Mouse (Mus musculus) bone marrow macrophage, adult 2 months (primary cell): ENCODE data around the gene Leap2. TPM values are rescaled to one million over a fixed set of nuclear protein-coding genes. Genes with fewer than 3 reads are reported as not detected.
"Not testable (repeated sequence)": the region's sequence is repeated elsewhere in the genome, so short reads cannot be mapped to it uniquely, and the experiment has no call there.

Experiments used
- H3K27ac ChIP-seq: 2 replicates; pipeline ENCODE4 v1.5.1; 2012; ENCODE audit warnings: low read depth, low read length; ENCODE audit not compliant: insufficient read depth
- H3K4me1 ChIP-seq: 2 replicates; pipeline ENCODE4 v1.6.1; 2012; ENCODE audit warnings: low read length; ENCODE audit not compliant: control insufficient read depth, insufficient read depth
- H3K4me3 ChIP-seq: 2 replicates; pipeline ENCODE4 v1.5.1; 2012; ENCODE audit warnings: mild to moderate bottlenecking, low read length, moderate library complexity; ENCODE audit not compliant: insufficient read depth
- CTCF ChIP-seq: IDR thresholded peaks from 2 replicates; pipeline ENCODE4 v1.5.1; 2012; ENCODE audit warnings: low read depth, mild to moderate bottlenecking, low read length, moderate library complexity
- POLR2A ChIP-seq: IDR thresholded peaks from 2 replicates; pipeline ENCODE4 v1.6.1; 2012; ENCODE audit warnings: mild to moderate bottlenecking, low read depth, low read length, borderline replicate concordance
- polyA plus RNA-seq: library from polyadenylated mRNA; stranded (reverse); fragments of >200 nt; gene quantifications from 2 replicates; pipeline ENCODE4 v1.2.4, GENCODE M21; 2012; ENCODE audit not compliant: missing spikeins, insufficient read depth, insufficient read length

The Leap2 gene
- polyA plus RNA-seq, 1 experiment: not detected

DNA sequence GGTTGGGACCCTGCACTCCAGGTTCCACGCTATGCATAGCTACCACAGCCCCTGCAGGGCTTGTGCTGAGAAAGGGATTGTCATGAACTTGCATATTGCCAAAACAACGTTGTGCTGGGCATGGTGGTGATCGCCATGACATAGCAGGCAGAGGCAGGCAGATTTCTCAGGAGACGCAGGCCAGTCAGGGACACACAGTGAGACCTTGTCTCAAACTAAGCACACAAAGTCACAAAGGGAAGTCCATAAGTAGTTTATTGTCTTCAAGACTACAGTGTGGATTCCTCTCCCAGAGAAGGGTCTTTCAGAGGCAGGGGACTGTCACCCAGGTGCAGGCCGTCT is 5.7 kb upstream of the Leap2 start:
- no peak for TF ChIP-seq CTCF
- TF ChIP-seq POLR2A: no peak
- peaks cover 13% of the 10 kb centered on the region for H3K4me1 ChIP-seq
- no peak overlapping the region for H3K27ac ChIP-seq
- no peak overlapping the region for H3K4me3 ChIP-seq

DNA sequence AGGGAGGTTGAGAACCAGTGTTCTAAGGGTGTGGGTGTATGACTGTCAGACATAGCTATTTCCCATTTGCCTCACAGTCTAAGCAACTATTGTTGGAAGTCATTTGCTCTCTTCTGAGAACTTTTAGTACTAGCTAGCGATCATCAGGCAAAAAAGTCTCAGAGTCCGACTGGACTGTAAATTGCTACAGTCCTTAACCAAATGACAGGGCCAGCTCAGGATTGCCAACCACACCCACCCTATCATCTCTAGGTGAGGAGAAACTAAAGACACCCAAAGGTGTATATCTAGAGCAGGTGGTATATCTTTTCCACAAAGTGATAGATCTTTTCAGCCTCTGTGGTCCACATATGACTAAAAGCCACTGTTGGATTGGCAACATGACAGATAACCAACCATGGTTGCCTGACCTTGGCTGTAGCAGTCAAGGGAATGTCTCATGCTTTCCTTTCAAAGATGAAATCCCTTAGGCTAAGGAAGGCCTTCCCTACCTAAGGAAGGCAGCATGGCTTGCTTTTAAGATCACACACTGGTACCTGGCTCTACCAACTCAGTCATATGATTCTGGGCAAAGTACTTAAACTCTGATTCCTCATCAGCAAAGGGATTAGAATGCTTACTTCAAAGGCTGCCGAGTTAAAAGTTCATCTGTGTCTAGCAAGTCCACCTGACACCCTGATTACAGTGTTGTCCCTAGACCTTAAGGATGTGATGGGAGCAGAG is 5.2 kb upstream of the Leap2 start:
- no peak for TF ChIP-seq POLR2A
- no peak for TF ChIP-seq CTCF
- H3K27ac ChIP-seq: no peak overlapping the region
- no peak overlapping the region for H3K4me3 ChIP-seq
- peaks cover 9% of the 10 kb centered on the region for H3K4me1 ChIP-seq

DNA sequence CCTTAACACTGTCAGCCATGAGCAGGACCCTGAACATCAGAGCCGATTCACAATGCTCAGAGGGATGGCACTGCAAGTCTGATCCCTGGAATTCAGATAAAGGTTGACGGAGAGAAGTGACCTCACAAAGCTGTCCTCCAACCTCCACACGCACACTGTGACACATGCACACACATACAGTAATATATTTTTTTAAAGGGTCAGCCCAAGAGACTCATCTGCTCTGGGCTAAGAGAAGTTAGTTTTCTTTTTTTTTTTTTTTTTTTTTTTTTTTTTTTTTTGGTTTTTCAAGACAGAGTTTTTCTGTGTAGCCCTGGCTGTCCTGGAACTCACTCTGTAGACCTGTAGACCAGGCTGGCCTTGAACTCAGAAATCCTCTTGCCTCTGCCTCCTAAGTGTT is 3.9 kb upstream of the Leap2 start:
- not testable (repeated sequence) for H3K4me3 ChIP-seq, H3K27ac ChIP-seq, H3K4me1 ChIP-seq

DNA sequence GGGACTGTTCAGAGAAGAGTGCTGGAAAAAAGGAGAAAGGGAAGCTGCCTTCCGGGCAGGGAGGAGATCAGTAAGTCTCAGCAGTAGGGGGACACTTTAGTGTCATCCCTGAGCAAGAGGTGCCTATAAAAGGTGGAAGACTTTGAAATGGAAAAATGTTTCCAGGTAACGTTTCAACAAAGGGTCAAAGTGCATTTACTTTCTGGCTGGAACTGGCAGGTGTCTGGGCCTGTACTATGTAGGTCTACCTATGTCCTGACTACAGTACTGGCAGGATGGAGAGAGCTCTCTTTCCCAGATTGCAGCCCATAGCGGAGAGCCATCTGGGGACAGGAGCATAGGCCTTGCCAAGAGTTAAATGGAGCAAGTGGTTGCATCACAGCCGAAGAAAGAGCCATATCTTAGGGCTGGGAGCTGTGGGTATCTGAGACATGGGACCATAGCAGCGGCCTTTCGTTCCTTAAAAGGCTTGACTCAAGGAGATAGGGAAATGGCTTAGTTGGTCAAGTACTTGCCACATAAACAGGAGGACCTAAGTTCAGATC is 2.8 kb upstream of the Leap2 start:
- no peak overlapping the region for H3K27ac ChIP-seq
- no peak overlapping the region for H3K4me3 ChIP-seq
- TF ChIP-seq CTCF (no peak), POLR2A (no peak)
- H3K4me1 ChIP-seq: peaks cover 4% of the 10 kb centered on the region

DNA sequence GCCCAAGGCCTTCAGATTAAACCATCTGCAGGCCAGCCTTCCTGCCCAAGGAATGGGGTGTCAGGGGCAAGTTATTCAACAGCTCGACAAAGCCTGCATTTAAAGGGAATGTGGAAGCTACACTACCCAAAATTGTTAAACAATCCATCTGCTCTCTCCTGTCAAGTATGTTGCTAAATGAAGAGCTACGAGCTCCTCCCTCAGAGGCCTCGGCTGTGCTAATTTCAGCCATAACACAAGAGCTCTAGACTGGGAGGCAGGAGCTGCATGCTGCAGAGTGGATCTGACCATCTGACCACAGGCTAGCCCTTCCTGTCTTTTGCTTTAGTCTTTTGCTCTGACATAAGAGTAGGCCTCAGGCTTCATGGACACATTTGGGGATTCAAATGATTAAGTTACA is 2.3 kb upstream of the Leap2 start:
- peaks cover 4% of the 10 kb centered on the region for H3K4me1 ChIP-seq
- no peak overlapping the region for H3K27ac ChIP-seq
- H3K4me3 ChIP-seq: no peak overlapping the region
- no peak for TF ChIP-seq CTCF
- no peak for TF ChIP-seq POLR2A

DNA sequence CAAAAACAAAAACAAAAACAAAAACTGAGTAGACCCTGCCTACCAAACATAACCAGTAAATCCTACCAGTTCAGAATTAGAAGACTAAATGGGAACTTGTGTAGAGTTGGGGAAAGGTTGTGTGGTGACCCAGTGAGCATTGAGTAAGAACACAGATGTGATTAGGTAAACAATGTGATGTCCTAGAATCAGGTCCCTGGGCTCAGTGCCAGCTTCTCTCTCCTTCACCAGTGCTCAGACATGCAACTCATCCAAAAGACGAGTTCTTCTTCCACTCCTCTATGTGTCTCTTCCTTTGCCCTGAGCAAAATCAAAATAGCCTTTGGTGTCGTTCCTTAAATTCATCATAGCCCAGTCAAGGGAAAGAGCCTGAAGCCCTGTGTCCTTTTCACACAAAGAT is 1.9 kb upstream of the Leap2 start:
- no peak overlapping the region for H3K27ac ChIP-seq
- no peak overlapping the region for H3K4me3 ChIP-seq
- peaks cover 4% of the 10 kb centered on the region for H3K4me1 ChIP-seq
- no peak for TF ChIP-seq CTCF
- TF ChIP-seq POLR2A: no peak

DNA sequence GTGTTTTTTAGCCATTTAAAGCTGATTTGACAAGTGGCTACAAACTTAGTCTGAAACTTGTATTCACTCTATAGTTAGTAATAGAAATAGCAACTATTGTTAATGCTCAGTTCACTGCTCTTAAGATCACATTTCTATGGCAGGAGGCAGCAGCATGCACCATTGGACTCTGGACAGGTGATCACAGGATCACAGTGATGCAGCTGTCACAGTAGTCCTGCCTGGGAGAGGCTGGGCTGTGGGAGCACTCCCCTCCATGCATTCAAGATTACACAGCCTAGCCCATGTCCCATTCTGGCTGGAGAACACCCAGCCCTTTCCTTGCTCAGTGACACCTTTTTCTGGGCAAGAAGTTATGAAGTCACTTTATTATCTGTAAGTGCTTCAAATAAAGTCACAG is 4.9 kb downstream of the Leap2 start:
- Histone ChIP-seq H3K4me1 (no peaks in the 10 kb centered on the region), H3K4me3 (no peak overlapping the region), H3K27ac (no peak overlapping the region)
- TF ChIP-seq CTCF (no peak), POLR2A (no peak)

DNA sequence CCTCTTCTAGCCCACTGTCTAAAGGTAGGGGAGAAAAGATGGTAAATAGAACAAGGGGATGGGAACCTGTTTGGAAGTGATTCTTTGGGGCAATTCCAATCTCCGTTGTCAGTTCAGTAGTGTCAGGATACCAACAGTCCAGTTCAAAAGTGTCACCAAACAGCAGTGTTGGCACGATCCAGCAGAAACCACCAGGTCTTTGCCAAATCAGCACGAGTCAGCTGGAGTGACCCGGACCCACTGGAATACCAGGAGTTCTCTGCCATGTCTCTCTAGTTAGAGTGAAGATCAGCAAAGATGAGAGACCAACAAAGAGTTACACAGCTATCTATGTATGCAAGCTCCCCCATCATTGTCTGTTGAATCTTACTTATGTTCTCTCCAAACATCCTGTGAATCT is 9.1 kb downstream of the Leap2 start:
- no peak overlapping the region for H3K27ac ChIP-seq
- no peak overlapping the region for H3K4me3 ChIP-seq
- TF ChIP-seq CTCF (no peak), POLR2A (no peak)
- no peaks in the 10 kb centered on the region for H3K4me1 ChIP-seq

DNA sequence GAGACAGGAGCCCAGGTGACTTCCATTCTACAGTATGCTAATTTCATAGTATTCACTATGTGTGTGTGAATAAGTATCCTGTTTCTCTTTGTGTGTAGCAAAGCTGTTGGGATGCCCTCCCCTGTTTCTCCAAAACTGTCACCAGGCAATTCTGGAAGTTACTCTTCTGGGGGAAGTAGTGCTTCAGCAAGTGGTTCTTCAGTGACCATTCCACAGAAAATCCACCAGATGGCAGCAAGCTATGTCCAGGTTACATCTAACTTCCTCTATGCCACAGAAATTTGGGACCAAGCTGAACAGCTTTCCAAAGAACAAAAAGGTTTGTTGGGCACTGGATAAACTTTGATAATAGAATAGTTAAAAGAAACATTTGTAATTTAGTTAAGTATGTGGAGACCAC is 11.2 kb downstream of the Leap2 start:
- H3K4me3 ChIP-seq: no peak overlapping the region
- H3K27ac ChIP-seq: no peak overlapping the region
- no peak for TF ChIP-seq POLR2A
- TF ChIP-seq CTCF: no peak
- no peaks in the 10 kb centered on the region for H3K4me1 ChIP-seq

DNA sequence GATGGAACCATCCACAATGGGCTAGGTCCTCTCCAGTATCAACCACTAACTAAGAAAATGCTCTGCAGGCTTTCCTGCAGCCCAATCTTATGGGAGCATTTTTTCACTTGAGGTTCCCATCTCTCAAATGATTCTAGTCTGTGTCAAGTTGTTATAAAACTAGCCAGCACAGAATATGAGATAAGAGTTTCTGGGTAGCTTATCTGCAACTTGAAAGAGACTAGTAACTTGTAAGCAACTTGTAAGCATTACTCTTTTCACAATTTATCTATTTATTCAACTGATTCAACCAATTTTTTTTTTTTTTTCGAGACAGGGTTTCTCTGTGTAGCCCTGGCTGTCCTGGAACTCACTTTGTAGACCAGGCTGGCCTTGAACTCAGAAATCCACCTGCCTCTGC is 19.3 kb downstream of the Leap2 start:
- no peaks in the 10 kb centered on the region for H3K4me1 ChIP-seq
- H3K27ac ChIP-seq: no peak overlapping the region
- TF ChIP-seq CTCF (no peak), POLR2A (no peak)
- H3K4me3 ChIP-seq: no peak overlapping the region

DNA sequence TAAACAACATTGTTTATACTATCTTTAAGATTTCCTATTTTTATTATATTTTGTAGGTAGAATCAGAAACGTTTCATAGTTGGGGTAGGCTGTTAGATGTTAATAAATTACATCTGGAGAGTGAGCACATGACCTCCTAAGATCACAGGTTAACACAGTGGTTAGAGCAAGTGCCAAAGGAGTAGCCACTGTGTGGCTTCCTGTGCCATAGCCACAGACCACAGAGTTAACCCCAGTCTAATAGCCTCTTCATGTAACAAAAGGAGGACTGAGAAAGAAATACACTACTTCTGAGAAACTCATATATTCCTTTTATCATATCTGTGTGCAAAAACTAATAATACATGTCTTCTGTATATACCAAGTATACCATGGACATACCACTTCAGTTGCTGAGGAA is 29.1 kb downstream of the Leap2 start:
- Histone ChIP-seq H3K4me3 (no peak overlapping the region), H3K4me1 (no peaks in the 10 kb centered on the region), H3K27ac (no peak overlapping the region)
- TF ChIP-seq POLR2A: no peak
- TF ChIP-seq CTCF: no peak
